In genomic region chr19:40394555-40395320, GRCm38 (mm10) we compare ENCODE assay signal across 10 mouse cellular contexts.
DNase-seq lines count a peak whose midpoint lies in the region; ATAC-seq lines count a peak whose summit lies in the region.
"Had no signal": no experiment of that assay in that cellular context is flagged by ENCODE, and none has a peak within 500 bp of the region (broad histone marks: within the 10 kb centered on the region; RNA-seq: fewer than 3 reads in every experiment).

No protein-coding gene starts in this region.

- ATAC-seq in kidney, embryonic 14.5 days (ENCODE audit: low FRiP score, low TSS enrichment) = peak; percentile 46; the same call in 1 of the 2 replicates
- ATAC-seq in embryonic facial prominence, embryonic 15.5 days (ENCODE audit: insufficient number of reproducible peaks, low FRiP score, low TSS enrichment, low read depth) = peak; percentile 40; the same call in 1 of the 2 replicates
- peak; percentile 71 for ATAC-seq in intestine, embryonic 15.5 days
- no peak for ATAC-seq in activated CD4-positive, CD25-positive, alpha-beta regulatory T cell, adult 4 months

- no peak overlapping the region for H3K4me3 ChIP-seq in kidney, embryonic 14.5 days (ENCODE audit: low read length)
- no peak overlapping the region for H3K4me3 ChIP-seq in embryonic facial prominence, embryonic 15.5 days (replicated peaks)
- H3K4me3 ChIP-seq in intestine, embryonic 15.5 days (replicated peaks) = no peak overlapping the region
- H3K4me3 ChIP-seq: liver, embryonic 15.5 days had no signal

- H3K27me3 ChIP-seq in kidney, embryonic 14.5 days (ENCODE audit: control insufficient read depth, insufficient read depth, low read length) = no peaks in the 10 kb centered on the region
- no peaks in the 10 kb centered on the region for H3K27me3 ChIP-seq in embryonic facial prominence, embryonic 15.5 days
- H3K27me3 ChIP-seq in intestine, embryonic 15.5 days (replicated peaks) = no peaks in the 10 kb centered on the region
- H3K27me3 ChIP-seq: liver, embryonic 15.5 days had no signal

- H3K36me3 ChIP-seq in kidney, embryonic 14.5 days (ENCODE audit: control insufficient read depth, insufficient read depth, low read length) = no peaks in the 10 kb centered on the region
- H3K36me3 ChIP-seq in embryonic facial prominence, embryonic 15.5 days = no peaks in the 10 kb centered on the region
- no peaks in the 10 kb centered on the region for H3K36me3 ChIP-seq in intestine, embryonic 15.5 days

- no peak for DNase-seq in kidney, adult 9 months
- peak; percentile 40 for DNase-seq in lung, postnatal 36 days
- no peak for DNase-seq in cerebellum, adult 9-11 months
- no peak for DNase-seq in right cerebral cortex, adult 18-20 months
- DNase-seq: thymus, adult 2 months had no signal

- peak overlapping the region; percentile 83 for H3K27ac ChIP-seq in kidney, embryonic 14.5 days (ENCODE audit: low read depth, low read length)
- H3K27ac ChIP-seq in embryonic facial prominence, embryonic 15.5 days (replicated peaks) = peak overlapping the region; percentile 74
- peak overlapping the region; percentile 80 for H3K27ac ChIP-seq in intestine, embryonic 15.5 days
- H3K27ac ChIP-seq: liver, embryonic 15.5 days had no signal

- no peak overlapping the region for H3K4me2 ChIP-seq in kidney, embryonic 14.5 days (replicated peaks; ENCODE audit: low read depth, low read length)
- H3K4me2 ChIP-seq in embryonic facial prominence, embryonic 15.5 days (replicated peaks) = no peak overlapping the region
- no peak overlapping the region for H3K4me2 ChIP-seq in intestine, embryonic 15.5 days (replicated peaks)
- H3K4me2 ChIP-seq: liver, embryonic 15.5 days had no signal

- 56% methylated on average over 10 of the region's 10 CpGs for WGBS in kidney, embryonic 14.5 days
- 52% methylated on average over 10 of the region's 10 CpGs for WGBS in embryonic facial prominence, embryonic 15.5 days
- 46% methylated on average over 10 of the region's 10 CpGs for WGBS in intestine, embryonic 15.5 days

- H3K4me1 ChIP-seq in kidney, embryonic 14.5 days (ENCODE audit: control insufficient read depth, insufficient read depth, low read length) = peaks cover 4% of the 10 kb centered on the region; the same call in 1 of the 2 replicates
- peaks cover 19% of the 10 kb centered on the region for H3K4me1 ChIP-seq in embryonic facial prominence, embryonic 15.5 days
- peaks cover 13% of the 10 kb centered on the region for H3K4me1 ChIP-seq in intestine, embryonic 15.5 days (replicated peaks)

- H3K9me3 ChIP-seq in kidney, embryonic 14.5 days (ENCODE audit: control insufficient read depth, low read length) = no peaks in the 10 kb centered on the region
- no peaks in the 10 kb centered on the region for H3K9me3 ChIP-seq in embryonic facial prominence, embryonic 15.5 days (replicated peaks)
- no peaks in the 10 kb centered on the region for H3K9me3 ChIP-seq in intestine, embryonic 15.5 days
- H3K9me3 ChIP-seq: liver, embryonic 15.5 days had no signal

- H3K9ac ChIP-seq in kidney, embryonic 14.5 days (ENCODE audit: low read depth, low read length) = no peak overlapping the region
- H3K9ac ChIP-seq in embryonic facial prominence, embryonic 15.5 days = no peak overlapping the region
- no peak overlapping the region for H3K9ac ChIP-seq in intestine, embryonic 15.5 days
- H3K9ac ChIP-seq: liver, embryonic 15.5 days had no signal
